Mouse (Mus musculus) heart, embryonic 15.5 days (tissue): Measurements from ENCODE around the gene Zfyve26. TPM values are rescaled to one million over a fixed set of nuclear protein-coding genes. Genes with fewer than 3 reads are reported as not detected.

Experiments
- ATAC-seq: fragments of 200-750 bp; cut with Nextera tagmentation; replicated peaks from 2 replicates; pipeline ENCODE4 v1.8.0; 2017; ENCODE audit warnings: low read depth, moderate TSS enrichment; ENCODE audit not compliant: insufficient number of reproducible peaks, insufficient read depth, low FRiP score
- H3K27ac ChIP-seq: fragments of 300-500 bp; sonication (generic); 2 replicates; pipeline ENCODE4 v1.5.1; 2015; ENCODE audit warnings: mild to moderate bottlenecking, inconsistent platforms
- H3K27me3 ChIP-seq: fragments of 300-500 bp; sonication (generic); 2 replicates; pipeline ENCODE4 v1.6.1; 2015; ENCODE audit warnings: inconsistent platforms
- H3K36me3 ChIP-seq: fragments of 300-500 bp; sonication (generic); 2 replicates; pipeline ENCODE4 v1.6.1; 2015; ENCODE audit warnings: mild to moderate bottlenecking, inconsistent platforms
- H3K4me1 ChIP-seq: fragments of 300-500 bp; sonication (generic); replicated peaks from 2 replicates; pipeline ENCODE4 v1.6.1; 2015; ENCODE audit warnings: inconsistent platforms
- H3K4me2 ChIP-seq: fragments of 300-500 bp; sonication (generic); 2 replicates; pipeline ENCODE4 v1.6.1; 2015; ENCODE audit warnings: inconsistent platforms, mild to moderate bottlenecking, moderate library complexity
- H3K4me3 ChIP-seq: fragments of 300-500 bp; sonication (generic); 2 replicates; pipeline ENCODE4 v1.5.1; 2015; ENCODE audit warnings: mild to moderate bottlenecking, inconsistent platforms
- H3K9ac ChIP-seq: fragments of 300-500 bp; sonication (generic); 2 replicates; pipeline ENCODE4 v1.6.1; 2015; ENCODE audit warnings: mild to moderate bottlenecking, inconsistent platforms
- H3K9me3 ChIP-seq: fragments of 300-500 bp; sonication (generic); replicated peaks from 2 replicates; pipeline ENCODE4 v1.6.1; 2016; ENCODE audit warnings: inconsistent platforms
- WGBS: fragments of 180-500 bp; shearing (Covaris S2); methylation state at CpG from one replicate; pipeline ENCODE4 v1.1.7; 2015; ENCODE audit warnings: mixed read lengths; 5-methylcytosine and 5-hydroxymethylcytosine counted together
- polyA plus RNA-seq: library from polyadenylated mRNA; unstranded; fragments of >200 nt; fragmentation: Nextera tagmentation; extraction: Ambion mirVana; gene quantifications from 2 replicates; pipeline ENCODE4 v1.2.1, GENCODE M21; 2015

The Zfyve26 gene
- polyA plus RNA-seq, 1 experiment from 2014 or later = 8.1 TPM

DNA sequence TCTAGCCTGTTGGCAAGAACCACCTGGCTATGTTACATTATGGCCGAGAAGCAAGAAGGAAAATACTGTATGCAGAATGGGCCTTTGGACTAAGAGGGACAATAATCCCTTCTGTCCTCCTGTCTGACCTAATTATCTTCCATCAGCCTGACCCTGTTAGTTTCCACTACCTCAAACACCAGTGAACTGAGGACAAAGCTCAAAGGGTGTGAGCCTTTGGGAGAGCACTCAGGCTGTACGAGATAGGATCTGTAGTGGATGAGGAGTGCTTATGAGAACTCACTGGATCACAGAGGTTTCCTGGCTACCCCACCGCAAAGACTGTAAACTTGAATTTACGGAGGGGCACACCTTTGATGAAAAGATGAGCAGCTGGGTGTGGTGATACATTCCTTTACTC is 17.6 kb upstream of the Zfyve26 start:
- Histone ChIP-seq H3K4me1 (no peaks in the 10 kb centered on the region), H3K36me3 (no peaks in the 10 kb centered on the region), H3K9ac (no peak overlapping the region), H3K4me2 (no peak overlapping the region), H3K4me3 (no peak overlapping the region), H3K27ac (no peak overlapping the region), H3K27me3 (no peaks in the 10 kb centered on the region), H3K9me3 (no peaks in the 10 kb centered on the region)
- 85% methylated on average over 4 of the region's 4 CpGs for WGBS
- ATAC-seq = no peak

DNA sequence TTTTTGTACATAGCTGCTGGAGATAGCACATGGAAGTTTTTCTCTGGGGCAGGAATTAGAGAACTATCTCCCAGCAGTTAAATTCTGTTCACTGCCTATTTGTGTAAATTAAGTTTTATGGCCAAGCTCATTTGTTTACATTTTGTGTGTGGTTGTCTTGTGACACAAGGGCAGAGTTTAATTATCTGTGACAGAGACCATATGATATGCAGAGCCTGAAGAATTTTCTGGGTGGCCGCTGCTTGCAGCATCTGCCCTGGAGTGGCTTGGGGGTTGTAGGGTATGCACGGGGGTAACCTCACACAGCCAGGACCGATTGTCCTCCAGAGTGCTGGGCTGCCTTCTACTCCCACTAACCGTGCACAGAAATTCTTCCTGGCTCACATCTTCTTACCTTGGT is 9.9 kb upstream of the Zfyve26 start:
- no peaks in the 10 kb centered on the region for H3K9me3 ChIP-seq
- no peaks in the 10 kb centered on the region for H3K36me3 ChIP-seq
- no peak overlapping the region for H3K9ac ChIP-seq
- no peak overlapping the region for H3K4me3 ChIP-seq
- 69% methylated on average over 4 of the region's 4 CpGs for WGBS
- no peaks in the 10 kb centered on the region for H3K4me1 ChIP-seq
- H3K4me2 ChIP-seq = no peak overlapping the region
- H3K27ac ChIP-seq = no peak overlapping the region
- no peak for ATAC-seq
- no peaks in the 10 kb centered on the region for H3K27me3 ChIP-seq

DNA sequence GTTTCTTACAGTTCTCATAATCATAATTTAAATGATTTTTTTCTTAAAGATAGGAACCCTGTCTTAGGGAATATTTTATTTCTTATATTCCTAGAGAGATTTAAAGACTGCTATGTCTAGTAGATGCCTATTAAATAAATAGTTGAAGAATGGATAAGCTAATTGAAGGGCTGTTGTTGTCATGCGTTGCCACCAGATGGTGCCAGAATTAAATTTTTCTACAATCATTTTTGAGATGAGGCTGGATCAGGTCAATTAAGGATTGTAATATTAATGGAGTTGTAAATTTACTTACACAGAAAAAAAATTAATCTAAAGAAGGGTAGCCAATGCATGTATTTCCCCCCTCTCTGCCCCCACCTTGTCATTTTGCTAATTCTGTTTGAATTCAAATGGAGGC is 9.0 kb upstream of the Zfyve26 start:
- no peaks in the 10 kb centered on the region for H3K36me3 ChIP-seq
- H3K4me1 ChIP-seq = no peaks in the 10 kb centered on the region
- WGBS = 64% methylated on average over 1 of the region's 1 CpGs
- H3K9me3 ChIP-seq = no peaks in the 10 kb centered on the region
- no peak for ATAC-seq
- H3K27me3 ChIP-seq = no peaks in the 10 kb centered on the region
- H3K4me3 ChIP-seq = no peak overlapping the region
- H3K4me2 ChIP-seq = no peak overlapping the region
- H3K9ac ChIP-seq = no peak overlapping the region
- no peak overlapping the region for H3K27ac ChIP-seq

DNA sequence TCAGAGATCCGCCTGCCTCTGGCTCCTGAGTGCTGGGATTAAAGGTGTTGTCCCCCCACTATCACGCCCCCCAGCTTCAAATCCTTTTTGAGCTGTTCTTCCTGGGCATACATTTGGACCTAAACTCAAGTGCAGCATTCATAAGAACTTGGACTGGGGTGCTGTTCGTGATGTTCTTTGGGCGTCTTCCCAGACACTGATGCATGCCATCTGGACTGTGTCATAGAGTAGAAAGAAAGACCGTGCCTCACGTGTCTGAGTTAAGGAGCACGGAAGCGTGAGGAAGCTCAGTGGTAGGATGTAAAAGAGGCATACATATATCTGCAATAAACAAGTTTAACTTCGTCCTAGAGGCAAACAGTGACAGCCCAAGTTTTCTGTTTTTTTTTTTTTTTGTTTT is 5.7 kb upstream of the Zfyve26 start:
- no peak for ATAC-seq
- WGBS = 68% methylated on average over 9 of the region's 9 CpGs
- H3K27ac ChIP-seq = no peak overlapping the region

DNA sequence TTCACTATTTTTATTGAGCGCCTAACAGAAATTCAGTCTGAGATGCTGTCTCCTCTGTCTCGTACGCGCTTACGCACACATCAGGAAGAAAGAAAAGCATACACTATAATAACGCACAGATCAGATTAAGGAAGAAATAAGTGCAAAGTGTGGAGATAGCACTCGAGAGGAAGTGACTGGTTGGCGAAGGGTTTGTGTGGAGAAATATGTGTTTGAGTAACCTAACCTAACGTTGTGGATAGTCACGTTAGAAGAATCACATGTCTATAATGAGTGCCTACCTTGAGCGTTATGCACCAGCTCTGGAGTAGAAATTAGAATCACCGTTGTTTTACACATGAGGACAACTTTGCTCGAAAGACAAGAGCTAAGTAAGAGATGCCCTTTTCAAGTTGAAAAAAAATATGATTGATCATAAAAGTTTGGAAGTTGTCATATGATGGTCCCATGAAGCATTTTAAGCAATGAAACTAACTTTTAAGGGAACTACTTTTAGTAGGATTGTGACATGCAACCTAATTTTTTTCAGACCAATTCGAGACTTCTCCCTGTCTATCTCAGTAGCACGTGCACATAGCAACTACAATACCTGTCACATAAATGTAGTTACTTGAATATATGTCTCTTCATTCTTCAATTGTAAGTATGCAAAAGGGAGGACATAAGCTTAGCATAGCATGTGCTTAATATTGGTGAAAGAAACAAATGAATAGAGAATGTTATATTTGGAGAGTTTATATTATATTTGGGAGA is 2.0 kb upstream of the Zfyve26 start:
- Histone ChIP-seq H3K27me3 (no peaks in the 10 kb centered on the region), H3K9ac (peak overlapping the region; percentile 65), H3K9me3 (no peaks in the 10 kb centered on the region), H3K27ac (no peak overlapping the region), H3K4me2 (peak overlapping the region; percentile 91), H3K4me1 (peaks cover 15% of the 10 kb centered on the region), H3K4me3 (peak overlapping the region; percentile 68), H3K36me3 (no peaks in the 10 kb centered on the region)
- no peak for ATAC-seq
- 12% methylated on average over 15 of the region's 15 CpGs for WGBS

More for the DNA sequence above, 5.7 kb upstream of the Zfyve26 start:
- H3K27me3 ChIP-seq = no peaks in the 10 kb centered on the region
- no peak overlapping the region for H3K4me2 ChIP-seq
- H3K36me3 ChIP-seq = no peaks in the 10 kb centered on the region
- no peaks in the 10 kb centered on the region for H3K9me3 ChIP-seq
- no peak overlapping the region for H3K4me3 ChIP-seq
- H3K9ac ChIP-seq = no peak overlapping the region
- peaks cover 6% of the 10 kb centered on the region for H3K4me1 ChIP-seq

GRCm38 (mm10) chr12:79297121-79297576 is 1.0 kb upstream of the Zfyve26 start, which contains the start of gene Rad51b:
TSS of gene Rad51b (plus strand) at chr12:79297282.
- peak within 1 kb of the TSS; percentile 91 for H3K4me2 ChIP-seq
- H3K36me3 ChIP-seq = peaks cover 6% of the 10 kb centered on the region; the same call in 1 of the 2 replicates
- H3K4me3 ChIP-seq = peak within 1 kb of the TSS; percentile 68
- peak within 1 kb of the TSS; percentile 65 for H3K9ac ChIP-seq
- peak; percentile 76 for ATAC-seq
- peak within 1 kb of the TSS; percentile 81 for H3K27ac ChIP-seq
- no peaks in the 10 kb centered on the region for H3K27me3 ChIP-seq
- 0% methylated on average over 21 of the region's 21 CpGs for WGBS
- peaks cover 15% of the 10 kb centered on the region for H3K4me1 ChIP-seq
- H3K9me3 ChIP-seq = no peaks in the 10 kb centered on the region

DNA sequence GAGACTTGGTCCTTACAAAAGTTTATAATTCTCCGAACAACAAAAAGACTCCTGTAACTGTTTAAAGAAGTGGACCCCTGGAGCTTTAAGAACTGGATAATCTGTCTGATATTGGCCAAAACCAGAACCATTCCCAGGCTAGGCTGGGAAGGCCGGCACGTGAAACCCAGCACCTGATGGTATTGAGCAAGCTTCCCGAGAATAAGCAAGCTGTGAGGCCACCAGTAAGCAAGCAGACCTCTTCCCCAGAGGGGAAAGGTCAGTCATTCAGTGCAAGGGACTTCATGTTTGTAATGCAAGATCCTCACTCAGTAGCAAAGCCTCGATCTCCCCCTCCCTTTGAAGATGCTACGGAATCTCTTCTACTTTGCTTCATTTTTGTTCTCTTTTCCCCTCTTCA is 3.2 kb downstream of the Zfyve26 start:
- Histone ChIP-seq H3K9ac (no peak overlapping the region), H3K4me3 (no peak overlapping the region), H3K27me3 (no peaks in the 10 kb centered on the region), H3K9me3 (no peaks in the 10 kb centered on the region), H3K4me2 (no peak overlapping the region), H3K27ac (no peak overlapping the region), H3K36me3 (peaks cover 30% of the 10 kb centered on the region), H3K4me1 (peaks cover 12% of the 10 kb centered on the region)
- WGBS = 79% methylated on average over 6 of the region's 6 CpGs
- no peak for ATAC-seq

DNA sequence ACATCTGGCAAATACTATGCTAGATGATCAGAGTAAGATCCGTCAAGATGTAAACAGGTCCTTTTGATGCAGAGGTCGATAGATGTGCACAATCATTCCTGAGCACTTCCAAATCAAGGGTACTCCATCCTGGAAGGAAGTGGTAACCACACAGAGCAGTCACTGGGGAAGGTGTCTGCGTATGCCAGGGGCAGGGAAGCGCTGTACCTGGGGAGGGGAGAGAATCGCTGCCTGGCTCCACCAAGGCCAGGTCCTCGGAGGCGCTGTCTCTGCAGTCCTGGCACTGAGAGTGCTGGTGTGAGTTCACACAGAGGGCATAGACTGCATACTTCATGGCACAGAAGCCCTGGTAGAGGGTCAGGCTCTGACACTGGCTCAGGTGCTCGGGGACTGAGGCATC is 13.5 kb downstream of the Zfyve26 start:
- Histone ChIP-seq H3K9me3 (no peaks in the 10 kb centered on the region), H3K27ac (no peak overlapping the region), H3K4me1 (no peaks in the 10 kb centered on the region), H3K4me3 (no peak overlapping the region), H3K36me3 (peaks cover 85% of the 10 kb centered on the region), H3K27me3 (no peaks in the 10 kb centered on the region), H3K9ac (no peak overlapping the region), H3K4me2 (no peak overlapping the region)
- WGBS = 86% methylated on average over 8 of the region's 8 CpGs
- no peak for ATAC-seq

- Histone ChIP-seq H3K27ac (no peak overlapping the region), H3K9ac (no peak overlapping the region), H3K4me3 (no peak overlapping the region), H3K4me1 (no peaks in the 10 kb centered on the region), H3K27me3 (no peaks in the 10 kb centered on the region), H3K36me3 (peaks cover 80% of the 10 kb centered on the region), H3K4me2 (no peak overlapping the region), H3K9me3 (no peaks in the 10 kb centered on the region)
- WGBS = 89% methylated on average over 13 of the region's 13 CpGs
- ATAC-seq = no peak
Observed at GRCm38 (mm10) chr12:79279513-79280115, 16.5 kb downstream of the Zfyve26 start.

DNA sequence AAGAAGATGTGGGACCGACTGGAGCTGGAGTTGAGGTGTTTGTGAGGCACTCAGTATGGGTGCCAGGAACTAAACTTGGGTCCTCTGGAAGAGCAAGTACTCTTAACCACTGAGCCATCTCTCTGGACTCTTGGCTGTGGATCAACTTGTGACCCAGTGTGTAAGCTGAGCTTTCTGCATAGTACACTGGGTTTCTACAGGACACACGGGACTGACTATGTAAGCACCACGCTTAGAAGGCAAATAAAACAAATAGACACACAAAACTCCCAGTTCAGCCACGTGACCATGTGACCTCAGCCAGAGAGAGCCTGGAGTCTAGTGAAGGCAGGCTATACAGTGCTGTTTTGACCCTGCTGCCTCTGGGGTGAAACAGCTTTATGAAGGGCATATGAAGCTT is 23.5 kb downstream of the Zfyve26 start:
- H3K27ac ChIP-seq = no peak overlapping the region
- no peak overlapping the region for H3K4me2 ChIP-seq
- H3K36me3 ChIP-seq = peaks cover 86% of the 10 kb centered on the region
- no peaks in the 10 kb centered on the region for H3K9me3 ChIP-seq
- H3K27me3 ChIP-seq = no peaks in the 10 kb centered on the region
- no peak overlapping the region for H3K4me3 ChIP-seq
- ATAC-seq = no peak
- no peaks in the 10 kb centered on the region for H3K4me1 ChIP-seq
- H3K9ac ChIP-seq = no peak overlapping the region
- WGBS = 86% methylated on average over 4 of the region's 4 CpGs

DNA sequence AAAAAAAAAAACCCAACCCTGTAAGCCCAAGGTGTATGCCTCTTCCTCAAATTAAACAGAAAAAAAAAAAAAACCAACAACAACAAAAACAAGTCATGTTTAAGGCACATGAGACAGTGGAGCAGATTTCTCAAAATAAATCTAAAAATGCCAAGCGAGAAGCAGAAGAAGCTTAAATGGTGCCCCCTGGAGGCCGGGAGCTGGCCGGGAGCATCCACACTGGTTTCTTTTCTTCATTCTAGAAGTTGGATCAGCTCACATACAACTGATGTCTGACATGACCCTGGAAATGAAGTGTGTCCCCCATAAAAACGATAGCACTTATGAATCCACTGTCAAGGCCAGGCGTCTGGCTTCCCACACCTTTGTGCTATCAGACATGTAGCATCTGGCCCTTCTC is 35.1 kb downstream of the Zfyve26 start:
- Histone ChIP-seq H3K9ac (no peak overlapping the region), H3K36me3 (peaks cover 53% of the 10 kb centered on the region), H3K27me3 (no peaks in the 10 kb centered on the region), H3K4me1 (no peaks in the 10 kb centered on the region), H3K4me3 (no peak overlapping the region), H3K9me3 (no peaks in the 10 kb centered on the region), H3K27ac (no peak overlapping the region), H3K4me2 (no peak overlapping the region)
- WGBS = 42% methylated on average over 5 of the region's 5 CpGs
- no peak for ATAC-seq

DNA sequence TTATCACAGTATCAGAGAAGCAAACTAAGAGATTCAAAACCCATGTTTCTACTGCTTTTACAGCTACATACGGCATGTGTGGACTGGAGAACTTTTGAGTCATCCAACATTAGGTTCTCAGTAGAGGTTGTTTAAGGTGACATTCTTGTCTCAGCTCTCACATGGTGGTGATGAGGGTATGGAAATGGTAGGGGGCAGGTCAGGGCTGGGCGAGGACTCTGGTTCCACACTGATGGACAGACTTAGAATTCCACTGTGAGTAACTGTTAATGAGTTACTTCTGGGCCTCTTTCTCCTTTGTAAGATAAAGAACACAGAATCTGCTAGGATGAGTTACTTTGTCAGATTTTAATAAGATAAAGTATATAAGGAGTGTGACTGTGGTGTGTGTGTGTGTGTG is 36.0 kb downstream of the Zfyve26 start:
- no peaks in the 10 kb centered on the region for H3K9me3 ChIP-seq
- 89% methylated on average over 2 of the region's 2 CpGs for WGBS

More for the DNA sequence above, 36.0 kb downstream of the Zfyve26 start:
- no peak for ATAC-seq
- no peaks in the 10 kb centered on the region for H3K27me3 ChIP-seq
- H3K9ac ChIP-seq = no peak overlapping the region
- H3K4me3 ChIP-seq = no peak overlapping the region
- H3K4me2 ChIP-seq = no peak overlapping the region
- no peaks in the 10 kb centered on the region for H3K4me1 ChIP-seq
- no peak overlapping the region for H3K27ac ChIP-seq
- peaks cover 49% of the 10 kb centered on the region for H3K36me3 ChIP-seq
